Mouse (Mus musculus): ENCODE measurements around the gene Olfr1502. TPM values are rescaled to one million over a fixed set of nuclear protein-coding genes. Genes with fewer than 3 reads are reported as not detected.
"Not testable (repeated sequence)": the region's sequence is repeated elsewhere in the genome, so short reads cannot be mapped to it uniquely, and the experiment has no call there.

Gene Olfr1502
- not detected in 2 replicates for polyA plus RNA-seq (2015; fragmentation: Nextera tagmentation; extraction: Ambion mirVana)

DNA sequence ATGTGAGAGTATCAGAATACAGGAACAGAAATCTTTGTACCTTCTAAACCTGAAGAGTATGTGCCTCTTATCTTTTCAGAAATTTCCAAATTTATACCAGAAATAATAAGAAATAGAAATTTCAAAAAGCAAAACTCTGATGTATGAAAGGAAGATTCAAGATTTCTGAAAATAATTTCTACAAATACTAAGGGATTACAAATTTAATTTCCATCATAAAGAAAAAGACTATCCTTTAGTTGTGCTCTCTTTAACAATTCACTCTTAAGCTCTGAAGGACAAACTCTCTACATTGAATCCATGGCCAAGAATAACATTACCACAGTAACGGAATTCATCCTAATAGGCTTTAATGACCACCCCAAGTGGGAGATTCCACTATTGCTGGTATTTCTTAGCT, at the start of gene Olfr1502:
Gene Olfr1502 (plus strand): TSS at position 301 of the 400 bp plus-strand sequence.
- Histone ChIP-seq H3K27ac (replicated peaks) (no peak within 1 kb of the TSS), H3K4me1 (no peaks in the 10 kb centered on the region), H3K4me2 (replicated peaks) (no peak within 1 kb of the TSS), H3K9ac (replicated peaks) (no peak within 1 kb of the TSS), H3K4me3 (no peak within 1 kb of the TSS), H3K36me3 (no peaks in the 10 kb centered on the region), H3K9me3 (no peaks in the 10 kb centered on the region), H3K27me3 (no peaks in the 10 kb centered on the region)
- WGBS, result 85% methylated on average over 1 of the region's 1 CpGs
- ATAC-seq (replicated peaks), result no peak

DNA sequence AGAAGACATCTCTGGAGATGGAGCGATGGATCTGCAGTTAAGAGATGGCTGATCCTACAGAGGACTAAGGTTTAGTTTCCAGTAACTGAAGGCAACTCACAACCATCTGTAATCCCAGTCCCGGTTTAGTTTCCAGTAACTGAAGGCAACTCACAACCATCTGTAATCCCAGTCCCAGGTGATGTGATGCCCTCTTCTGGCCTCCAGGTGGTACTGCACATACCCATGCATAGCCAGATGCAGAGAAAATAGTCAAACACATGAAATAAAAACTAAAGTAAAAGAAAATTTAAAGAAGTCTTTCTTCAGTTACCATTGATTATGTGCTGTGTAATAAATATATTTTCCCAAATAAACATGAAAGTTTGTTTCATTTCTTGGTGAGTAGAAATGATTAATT, 48.8 kb upstream of the Olfr1502 start:
- H3K36me3 ChIP-seq, result no peaks in the 10 kb centered on the region
- no peak overlapping the region for H3K9ac ChIP-seq (replicated peaks)
- H3K9me3 ChIP-seq, result no peaks in the 10 kb centered on the region
- no peak overlapping the region for H3K4me3 ChIP-seq
- H3K4me2 ChIP-seq (replicated peaks), result no peak overlapping the region
- H3K4me1 ChIP-seq, result no peaks in the 10 kb centered on the region
- no peaks in the 10 kb centered on the region for H3K27me3 ChIP-seq
- WGBS, result 62% methylated on average over 2 of the region's 2 CpGs
- ATAC-seq (replicated peaks), result no peak
- H3K27ac ChIP-seq (replicated peaks), result no peak overlapping the region

DNA sequence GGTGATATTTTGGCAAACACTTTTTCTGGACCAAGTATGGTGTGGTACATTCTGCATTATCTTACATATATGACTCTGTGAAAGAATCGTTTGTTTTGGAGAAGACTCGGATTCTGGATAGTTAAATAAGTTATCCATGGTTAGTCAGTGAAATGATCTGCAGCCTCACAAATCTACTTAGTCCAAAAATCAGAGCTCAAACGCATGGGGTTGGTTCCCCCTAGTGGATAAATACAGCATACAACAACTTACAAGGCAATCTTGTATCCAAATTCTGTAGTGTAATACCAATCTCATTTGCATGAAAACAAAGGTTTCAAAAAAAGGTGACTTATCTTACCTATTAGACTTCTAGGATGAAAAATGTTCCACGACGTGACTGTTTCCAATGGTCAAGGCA, 42.8 kb upstream of the Olfr1502 start:
- H3K4me3 ChIP-seq, result no peak overlapping the region
- no peaks in the 10 kb centered on the region for H3K4me1 ChIP-seq
- no peaks in the 10 kb centered on the region for H3K27me3 ChIP-seq
- H3K27ac ChIP-seq (replicated peaks), result no peak overlapping the region
- no peak overlapping the region for H3K9ac ChIP-seq (replicated peaks)
- no peak for ATAC-seq (replicated peaks)
- H3K36me3 ChIP-seq, result no peaks in the 10 kb centered on the region
- WGBS, result 35% methylated on average over 5 of the region's 5 CpGs
- H3K4me2 ChIP-seq (replicated peaks), result no peak overlapping the region
- H3K9me3 ChIP-seq, result no peaks in the 10 kb centered on the region

DNA sequence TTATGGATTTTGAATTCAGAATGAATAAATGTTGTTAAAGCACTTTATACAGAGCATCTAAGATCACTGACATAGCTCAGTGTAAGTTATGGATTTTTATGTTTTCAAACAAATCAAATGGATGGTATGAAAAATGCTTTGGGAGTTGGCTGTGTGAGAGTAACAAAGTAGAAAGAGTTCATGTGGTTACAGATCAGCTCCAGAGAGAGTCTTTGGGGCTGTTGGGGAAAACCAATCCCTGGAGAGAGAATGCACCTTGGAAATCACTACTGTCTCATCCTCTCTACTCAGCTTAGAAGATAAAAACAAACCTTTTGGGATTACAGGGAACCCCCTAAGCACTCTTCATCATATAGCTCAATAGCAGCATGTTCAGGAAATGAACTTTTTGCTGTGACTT, 42.2 kb upstream of the Olfr1502 start, which contains the start of gene Olfr1499:
Gene Olfr1499 (minus strand): TSS at position 101 of the 400 bp plus-strand sequence.
- Histone ChIP-seq H3K4me3 (no peak within 1 kb of the TSS), H3K4me1 (no peaks in the 10 kb centered on the region), H3K27me3 (no peaks in the 10 kb centered on the region), H3K9me3 (no peaks in the 10 kb centered on the region), H3K9ac (replicated peaks) (no peak within 1 kb of the TSS), H3K36me3 (no peaks in the 10 kb centered on the region), H3K4me2 (replicated peaks) (no peak within 1 kb of the TSS), H3K27ac (replicated peaks) (no peak within 1 kb of the TSS)
- no peak for ATAC-seq (replicated peaks)

DNA sequence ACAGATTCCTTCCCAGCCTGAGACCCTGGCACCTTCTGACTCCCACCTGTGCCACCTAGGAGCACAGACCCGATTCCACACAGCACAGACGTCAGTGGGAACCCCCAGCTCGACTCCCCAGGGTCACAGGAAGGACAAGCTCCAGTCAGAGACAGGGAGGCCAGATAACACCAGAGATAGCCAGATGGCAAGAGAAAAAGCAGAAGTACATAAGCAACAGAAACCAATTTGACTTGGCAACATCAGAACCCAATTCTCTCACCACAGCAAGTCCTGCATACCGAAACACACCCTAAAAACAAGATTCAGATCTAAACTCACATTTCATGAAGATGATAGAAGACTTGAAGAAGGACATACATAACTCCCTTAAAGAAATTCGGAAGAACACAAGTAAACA, 40.7 kb upstream of the Olfr1502 start:
- no peak for ATAC-seq (replicated peaks)
- Histone ChIP-seq H3K4me3 (no peak overlapping the region), H3K9me3 (no peaks in the 10 kb centered on the region), H3K4me2 (replicated peaks) (no peak overlapping the region), H3K27ac (replicated peaks) (no peak overlapping the region), H3K27me3 (no peaks in the 10 kb centered on the region), H3K36me3 (no peaks in the 10 kb centered on the region), H3K4me1 (no peaks in the 10 kb centered on the region), H3K9ac (replicated peaks) (no peak overlapping the region)
- 64% methylated on average over 5 of the region's 5 CpGs for WGBS

DNA sequence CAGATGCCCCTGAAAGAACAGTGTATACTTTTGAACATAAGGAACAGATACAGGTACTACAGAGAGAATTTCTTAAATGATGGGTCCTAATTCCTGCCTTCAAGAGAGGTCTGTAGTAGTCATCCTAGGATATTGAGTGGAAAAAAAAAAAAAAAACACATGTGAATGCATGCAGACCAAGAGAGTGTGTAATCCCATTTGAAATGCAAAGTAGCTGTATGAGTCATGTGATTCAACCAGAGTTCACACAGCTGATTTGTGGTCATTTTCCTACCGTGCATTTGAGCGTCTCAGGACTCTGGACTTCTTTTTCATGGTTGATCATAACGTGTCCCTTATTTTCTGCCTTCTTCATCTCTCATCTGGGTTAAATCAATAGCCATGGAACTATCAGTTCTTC, 33.1 kb upstream of the Olfr1502 start:
- whole genome bisulfite sequencing, result 65% methylated on average over 3 of the region's 3 CpGs
- H3K36me3 ChIP-seq, result no peaks in the 10 kb centered on the region
- no peaks in the 10 kb centered on the region for H3K9me3 ChIP-seq
- no peak overlapping the region for H3K4me2 ChIP-seq (replicated peaks)
- no peak overlapping the region for H3K4me3 ChIP-seq
- H3K9ac ChIP-seq (replicated peaks), result no peak overlapping the region
- ATAC-seq (replicated peaks), result no peak
- no peak overlapping the region for H3K27ac ChIP-seq (replicated peaks)
- H3K27me3 ChIP-seq, result no peaks in the 10 kb centered on the region
- H3K4me1 ChIP-seq, result no peaks in the 10 kb centered on the region

DNA sequence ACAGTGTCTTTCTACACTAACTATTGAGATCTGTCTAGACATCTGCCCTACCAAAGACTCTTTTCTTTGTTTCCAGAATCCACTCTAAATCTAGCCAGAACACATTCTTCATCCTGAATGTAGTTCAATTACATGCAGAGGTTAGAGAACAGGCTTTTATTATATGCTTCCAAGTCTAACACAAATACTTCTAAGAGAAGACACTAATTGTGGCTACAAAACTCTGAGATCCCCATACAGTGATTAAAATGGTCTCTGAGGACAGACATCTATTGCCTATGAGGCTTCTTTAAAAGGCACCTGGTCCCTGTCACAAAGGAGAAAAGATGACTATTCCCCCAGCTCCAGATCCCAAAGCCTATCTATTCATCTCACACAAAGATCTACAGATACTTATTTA, 31.2 kb upstream of the Olfr1502 start, which contains the start of gene Olfr1500:
Gene Olfr1500 (minus strand): TSS at position 101 of the 400 bp plus-strand sequence.
- H3K4me3 ChIP-seq, result no peak within 1 kb of the TSS
- ATAC-seq (replicated peaks), result no peak

DNA sequence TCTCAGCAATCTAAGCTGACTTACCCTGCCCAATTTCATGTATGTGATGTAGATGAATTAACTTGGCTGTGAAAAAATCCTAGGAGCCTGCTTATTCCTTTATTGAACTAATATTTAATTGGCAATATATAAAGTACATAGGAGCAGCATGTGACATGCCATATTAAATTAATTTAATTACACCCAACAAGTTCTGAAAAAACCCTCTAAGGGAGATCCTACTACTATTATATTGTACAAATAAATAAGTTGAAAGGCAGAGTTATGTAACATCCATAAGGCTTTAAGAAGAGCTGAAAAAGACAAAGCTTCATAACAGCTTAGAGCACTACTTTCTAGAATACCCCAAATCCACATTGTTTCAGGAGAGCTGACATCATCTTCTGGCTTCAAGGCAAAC, 11.0 kb upstream of the Olfr1502 start, which contains the start of gene Olfr1501:
Gene Olfr1501 (minus strand): TSS at position 101 of the 400 bp plus-strand sequence.
- H3K36me3 ChIP-seq; H3K9me3 ChIP-seq; ATAC-seq (replicated peaks); H3K4me1 ChIP-seq; H3K9ac ChIP-seq (replicated peaks); H3K4me2 ChIP-seq (replicated peaks); H3K27me3 ChIP-seq; H3K4me3 ChIP-seq; H3K27ac ChIP-seq (replicated peaks): not testable (repeated sequence)

More for the DNA sequence above, 31.2 kb upstream of the Olfr1502 start, which contains the start of gene Olfr1500:
- no peaks in the 10 kb centered on the region for H3K9me3 ChIP-seq
- H3K4me2 ChIP-seq (replicated peaks), result no peak within 1 kb of the TSS
- no peak within 1 kb of the TSS for H3K9ac ChIP-seq (replicated peaks)
- no peaks in the 10 kb centered on the region for H3K4me1 ChIP-seq
- no peaks in the 10 kb centered on the region for H3K36me3 ChIP-seq
- H3K27ac ChIP-seq (replicated peaks), result no peak within 1 kb of the TSS
- H3K27me3 ChIP-seq, result no peaks in the 10 kb centered on the region

DNA sequence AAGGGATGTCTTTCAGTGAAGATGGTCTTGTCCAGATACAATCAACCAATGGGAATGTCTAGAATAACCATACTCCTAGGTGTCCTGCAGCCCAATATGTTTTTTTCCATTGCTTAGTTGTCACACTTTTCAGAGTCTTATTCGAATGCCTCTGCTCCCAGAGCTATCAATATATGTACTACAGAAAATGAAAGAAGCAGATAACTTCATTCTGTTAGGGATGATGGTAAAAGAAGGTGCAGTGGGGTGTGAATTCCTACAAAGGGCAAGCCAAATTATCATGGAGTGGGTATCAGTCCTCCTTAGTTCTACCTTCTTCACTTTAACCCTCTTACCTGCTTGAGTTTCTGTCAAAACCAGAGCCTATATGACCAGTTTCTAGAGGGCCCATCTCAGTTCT, 36.2 kb downstream of the Olfr1502 start, which contains the start of gene Olfr1504:
Gene Olfr1504 (minus strand): TSS at position 101 of the 400 bp plus-strand sequence.
- no peak for ATAC-seq (replicated peaks)
- Histone ChIP-seq H3K9me3 (no peaks in the 10 kb centered on the region), H3K27me3 (no peaks in the 10 kb centered on the region), H3K36me3 (no peaks in the 10 kb centered on the region), H3K27ac (replicated peaks) (no peak within 1 kb of the TSS), H3K4me2 (replicated peaks) (no peak within 1 kb of the TSS), H3K9ac (replicated peaks) (no peak within 1 kb of the TSS), H3K4me3 (no peak within 1 kb of the TSS), H3K4me1 (no peaks in the 10 kb centered on the region)
- whole genome bisulfite sequencing, result 73% methylated on average over 1 of the region's 1 CpGs

Other genes starting within 250 kb of the Olfr1502 start
- not detected in 2 replicates for gene Olfr1487, start 244.4 kb upstream of the Olfr1502 start, polyA plus RNA-seq (2015; fragmentation: Nextera tagmentation; extraction: Ambion mirVana)
- not detected in 2 replicates for gene Olfr1489, start 230.2 kb upstream of the Olfr1502 start, polyA plus RNA-seq (2015; fragmentation: Nextera tagmentation; extraction: Ambion mirVana)
- gene Olfr1490, start 210.7 kb upstream of the Olfr1502 start, polyA plus RNA-seq (2015; fragmentation: Nextera tagmentation; extraction: Ambion mirVana), result not detected in 2 replicates
- not detected in 2 replicates for gene Olfr1491, start 164.5 kb upstream of the Olfr1502 start, polyA plus RNA-seq (2015; fragmentation: Nextera tagmentation; extraction: Ambion mirVana)
- not detected in 2 replicates for gene Olfr1493-ps1, start 138.5 kb upstream of the Olfr1502 start, polyA plus RNA-seq (2015; fragmentation: Nextera tagmentation; extraction: Ambion mirVana)
- not detected in 2 replicates for gene Olfr1494, start 122.1 kb upstream of the Olfr1502 start, polyA plus RNA-seq (2015; fragmentation: Nextera tagmentation; extraction: Ambion mirVana)
- gene Olfr1495, start 97.2 kb upstream of the Olfr1502 start, polyA plus RNA-seq (2015; fragmentation: Nextera tagmentation; extraction: Ambion mirVana), result not detected in 2 replicates
- not detected in 2 replicates for gene Olfr1496, start 83.9 kb upstream of the Olfr1502 start, polyA plus RNA-seq (2015; fragmentation: Nextera tagmentation; extraction: Ambion mirVana)
- not detected in 2 replicates for gene Olfr1497, start 63.6 kb upstream of the Olfr1502 start, polyA plus RNA-seq (2015; fragmentation: Nextera tagmentation; extraction: Ambion mirVana)
- not detected in 2 replicates for gene Olfr1499, start 42.3 kb upstream of the Olfr1502 start, polyA plus RNA-seq (2015; fragmentation: Nextera tagmentation; extraction: Ambion mirVana)
- gene Olfr1500, start 31.3 kb upstream of the Olfr1502 start, polyA plus RNA-seq (2015; fragmentation: Nextera tagmentation; extraction: Ambion mirVana), result not detected in 2 replicates
- gene Olfr1501, start 11.1 kb upstream of the Olfr1502 start, polyA plus RNA-seq (2015; fragmentation: Nextera tagmentation; extraction: Ambion mirVana), result not detected in 2 replicates
- gene Olfr1504, start 36.1 kb downstream of the Olfr1502 start, polyA plus RNA-seq (2015; fragmentation: Nextera tagmentation; extraction: Ambion mirVana), result not detected in 2 replicates
- gene Olfr1505, start 51.7 kb downstream of the Olfr1502 start, polyA plus RNA-seq (2015; fragmentation: Nextera tagmentation; extraction: Ambion mirVana), result not detected in 2 replicates

Measured in forebrain, embryonic 15.5 days (tissue).